Mouse (Mus musculus): Measurements from ENCODE around the gene Ptchd4. TPM values are rescaled to one million over a fixed set of nuclear protein-coding genes. Genes with fewer than 3 reads are reported as not detected.

Ptchd4 gene
- polyA plus RNA-seq, 1 experiment from 2014 or later, result 7.3 TPM

GRCm38 (mm10) chr17:42316612-42316982, 850 bp downstream of the Ptchd4 start:
- no peak overlapping the region for H3K27ac ChIP-seq
- no peaks in the 10 kb centered on the region for H3K9me3 ChIP-seq
- peak overlapping the region; percentile 60 for H3K4me3 ChIP-seq
- no peak overlapping the region for H3K9ac ChIP-seq
- H3K4me1 ChIP-seq, result peaks cover 13% of the 10 kb centered on the region; the same call in 1 of the 2 replicates
- peaks cover 16% of the 10 kb centered on the region for H3K27me3 ChIP-seq
- no peak for ATAC-seq (ENCODE audit: insufficient number of reproducible peaks, low FRiP score, low TSS enrichment, low read depth)
- no peaks in the 10 kb centered on the region for H3K36me3 ChIP-seq
- 2% methylated on average over 22 of the region's 22 CpGs for WGBS
- H3K4me2 ChIP-seq, result peak overlapping the region; percentile 97

GRCm38 (mm10) chr17:42335787-42336186, 20.0 kb downstream of the Ptchd4 start:
- Histone ChIP-seq H3K36me3 (no peaks in the 10 kb centered on the region), H3K4me2 (no peak overlapping the region), H3K9me3 (no peaks in the 10 kb centered on the region), H3K4me1 (no peaks in the 10 kb centered on the region), H3K27ac (no peak overlapping the region), H3K9ac (no peak overlapping the region), H3K4me3 (no peak overlapping the region), H3K27me3 (no peaks in the 10 kb centered on the region)
- ATAC-seq (ENCODE audit: insufficient number of reproducible peaks, low FRiP score, low TSS enrichment, low read depth), result no peak

- Histone ChIP-seq H3K27ac (no peak overlapping the region), H3K4me2 (no peak overlapping the region), H3K36me3 (no peaks in the 10 kb centered on the region), H3K9me3 (no peaks in the 10 kb centered on the region), H3K9ac (no peak overlapping the region), H3K4me3 (no peak overlapping the region), H3K27me3 (no peaks in the 10 kb centered on the region), H3K4me1 (no peaks in the 10 kb centered on the region)
- 86% methylated on average over 6 of the region's 6 CpGs for WGBS
- no peak for ATAC-seq (ENCODE audit: insufficient number of reproducible peaks, low FRiP score, low TSS enrichment, low read depth)
These were observed 20.8 kb downstream of the Ptchd4 start for GRCm38 (mm10) chr17:42336571-42336970.

GRCm38 (mm10) chr17:42346027-42346426, 30.3 kb downstream of the Ptchd4 start:
- H3K9ac ChIP-seq, result no peak overlapping the region
- H3K27ac ChIP-seq, result no peak overlapping the region
- ATAC-seq (ENCODE audit: insufficient number of reproducible peaks, low FRiP score, low TSS enrichment, low read depth), result no peak
- H3K9me3 ChIP-seq, result no peaks in the 10 kb centered on the region
- no peaks in the 10 kb centered on the region for H3K36me3 ChIP-seq
- H3K4me3 ChIP-seq, result no peak overlapping the region
- H3K27me3 ChIP-seq, result no peaks in the 10 kb centered on the region
- no peaks in the 10 kb centered on the region for H3K4me1 ChIP-seq
- H3K4me2 ChIP-seq, result no peak overlapping the region

GRCm38 (mm10) chr17:42358481-42358880, 42.7 kb downstream of the Ptchd4 start:
- Histone ChIP-seq H3K36me3 (no peaks in the 10 kb centered on the region), H3K27ac (no peak overlapping the region), H3K9me3 (no peaks in the 10 kb centered on the region), H3K9ac (no peak overlapping the region), H3K4me2 (no peak overlapping the region), H3K27me3 (no peaks in the 10 kb centered on the region), H3K4me3 (no peak overlapping the region), H3K4me1 (no peaks in the 10 kb centered on the region)
- no peak for ATAC-seq (ENCODE audit: insufficient number of reproducible peaks, low FRiP score, low TSS enrichment, low read depth)
- WGBS, result 50% methylated on average over 1 of the region's 1 CpGs

- ATAC-seq (ENCODE audit: insufficient number of reproducible peaks, low FRiP score, low TSS enrichment, low read depth), result no peak
- 94% methylated on average over 6 of the region's 6 CpGs for WGBS
- Histone ChIP-seq H3K4me1 (no peaks in the 10 kb centered on the region), H3K4me3 (no peak overlapping the region), H3K9me3 (no peaks in the 10 kb centered on the region), H3K27ac (no peak overlapping the region), H3K9ac (no peak overlapping the region), H3K4me2 (no peak overlapping the region), H3K36me3 (no peaks in the 10 kb centered on the region), H3K27me3 (no peaks in the 10 kb centered on the region)
These were observed 47.5 kb downstream of the Ptchd4 start for GRCm38 (mm10) chr17:42363085-42363710.

GRCm38 (mm10) chr17:42364716-42365115, 49.0 kb downstream of the Ptchd4 start:
- no peak for ATAC-seq (ENCODE audit: insufficient number of reproducible peaks, low FRiP score, low TSS enrichment, low read depth)
- Histone ChIP-seq H3K36me3 (no peaks in the 10 kb centered on the region), H3K27me3 (no peaks in the 10 kb centered on the region), H3K9me3 (no peaks in the 10 kb centered on the region), H3K4me2 (no peak overlapping the region), H3K4me1 (no peaks in the 10 kb centered on the region), H3K9ac (no peak overlapping the region), H3K4me3 (no peak overlapping the region), H3K27ac (no peak overlapping the region)
- WGBS, result 58% methylated on average over 1 of the region's 1 CpGs

- Histone ChIP-seq H3K36me3 (no peaks in the 10 kb centered on the region), H3K4me2 (no peak overlapping the region), H3K4me3 (no peak overlapping the region), H3K9ac (no peak overlapping the region), H3K4me1 (no peaks in the 10 kb centered on the region), H3K9me3 (no peaks in the 10 kb centered on the region), H3K27ac (no peak overlapping the region), H3K27me3 (no peaks in the 10 kb centered on the region)
- no peak for ATAC-seq (ENCODE audit: insufficient number of reproducible peaks, low FRiP score, low TSS enrichment, low read depth)
- 79% methylated on average over 4 of the region's 4 CpGs for WGBS
These were observed 59.1 kb downstream of the Ptchd4 start for GRCm38 (mm10) chr17:42374881-42375280.

- Histone ChIP-seq H3K4me1 (no peaks in the 10 kb centered on the region), H3K4me2 (no peak overlapping the region), H3K27ac (no peak overlapping the region), H3K36me3 (no peaks in the 10 kb centered on the region), H3K9me3 (no peaks in the 10 kb centered on the region), H3K4me3 (no peak overlapping the region), H3K9ac (no peak overlapping the region), H3K27me3 (no peaks in the 10 kb centered on the region)
- ATAC-seq (ENCODE audit: insufficient number of reproducible peaks, low FRiP score, low TSS enrichment, low read depth), result no peak
These were observed 77.3 kb downstream of the Ptchd4 start for GRCm38 (mm10) chr17:42393086-42393485.

- Histone ChIP-seq H3K4me3 (no peak overlapping the region), H3K4me2 (no peak overlapping the region), H3K27ac (no peak overlapping the region), H3K27me3 (no peaks in the 10 kb centered on the region), H3K9ac (no peak overlapping the region), H3K36me3 (no peaks in the 10 kb centered on the region), H3K9me3 (no peaks in the 10 kb centered on the region), H3K4me1 (no peaks in the 10 kb centered on the region)
- WGBS, result 83% methylated on average over 3 of the region's 3 CpGs
- ATAC-seq (ENCODE audit: insufficient number of reproducible peaks, low FRiP score, low TSS enrichment, low read depth), result no peak
These were observed 79.6 kb downstream of the Ptchd4 start for GRCm38 (mm10) chr17:42395299-42395698.

- 93% methylated on average over 1 of the region's 1 CpGs for WGBS
- no peak overlapping the region for H3K4me2 ChIP-seq
- no peaks in the 10 kb centered on the region for H3K36me3 ChIP-seq
- no peak for ATAC-seq (ENCODE audit: insufficient number of reproducible peaks, low FRiP score, low TSS enrichment, low read depth)
- H3K4me1 ChIP-seq, result no peaks in the 10 kb centered on the region
- H3K4me3 ChIP-seq, result no peak overlapping the region
- H3K9me3 ChIP-seq, result no peaks in the 10 kb centered on the region
- H3K9ac ChIP-seq, result no peak overlapping the region
- no peaks in the 10 kb centered on the region for H3K27me3 ChIP-seq
- no peak overlapping the region for H3K27ac ChIP-seq
These were observed 102.7 kb downstream of the Ptchd4 start for GRCm38 (mm10) chr17:42418449-42418848.

GRCm38 (mm10) chr17:42427961-42428360, 112.2 kb downstream of the Ptchd4 start:
- Histone ChIP-seq H3K36me3 (no peaks in the 10 kb centered on the region), H3K9me3 (no peaks in the 10 kb centered on the region), H3K4me1 (no peaks in the 10 kb centered on the region), H3K4me2 (no peak overlapping the region), H3K27ac (no peak overlapping the region), H3K27me3 (no peaks in the 10 kb centered on the region), H3K4me3 (no peak overlapping the region), H3K9ac (no peak overlapping the region)
- no peak for ATAC-seq (ENCODE audit: insufficient number of reproducible peaks, low FRiP score, low TSS enrichment, low read depth)
- 83% methylated on average over 1 of the region's 1 CpGs for WGBS

- H3K9ac ChIP-seq, result no peak overlapping the region
- ATAC-seq (ENCODE audit: insufficient number of reproducible peaks, low FRiP score, low TSS enrichment, low read depth), result no peak
- H3K9me3 ChIP-seq, result no peaks in the 10 kb centered on the region
- WGBS, result 87% methylated on average over 2 of the region's 2 CpGs
- H3K4me3 ChIP-seq, result no peak overlapping the region
- no peak overlapping the region for H3K27ac ChIP-seq
- H3K4me1 ChIP-seq, result no peaks in the 10 kb centered on the region
- H3K36me3 ChIP-seq, result no peaks in the 10 kb centered on the region
- no peaks in the 10 kb centered on the region for H3K27me3 ChIP-seq
- no peak overlapping the region for H3K4me2 ChIP-seq
These were observed 114.6 kb downstream of the Ptchd4 start for GRCm38 (mm10) chr17:42430380-42430779.

All from limb, embryonic 15.5 days (tissue).